8 mouse cellular contexts compared by ENCODE assay signal in genomic region chr19:8942276-8942964, GRCm38 (mm10). TPM values are rescaled to one million over a fixed set of nuclear protein-coding genes. Genes with fewer than 3 reads are reported as not detected.
A peak's percentile ranks its signal among the peaks of the same experiment; 100 is the strongest.
DNase-seq lines count a peak whose midpoint lies in the region; ATAC-seq lines count a peak whose summit lies in the region.

No protein-coding gene starts in this region.

- ATAC-seq in neural tube, embryonic 11.5 days (ENCODE audit: insufficient read depth, low FRiP score, low TSS enrichment) = peak; percentile 61
- ATAC-seq in heart, embryonic 11.5 days (replicated peaks; ENCODE audit: insufficient number of reproducible peaks, low FRiP score, low TSS enrichment) = peak; percentile 50
- ATAC-seq in megakaryocyte progenitor cell, adult 5-6 weeks (replicated peaks; ENCODE audit: poor library complexity) = peak; percentile 3

- peaks cover 18% of the 10 kb centered on the region for H3K36me3 ChIP-seq in neural tube, embryonic 11.5 days (ENCODE audit: control insufficient read depth, insufficient read depth, low read length)
- peaks cover 16% of the 10 kb centered on the region for H3K36me3 ChIP-seq in heart, embryonic 11.5 days (ENCODE audit: control insufficient read depth, insufficient read depth, low read length)

- peak overlapping the region; percentile 99 for H3K9ac ChIP-seq in neural tube, embryonic 11.5 days (ENCODE audit: low read length)
- peak overlapping the region; percentile 99 for H3K9ac ChIP-seq in heart, embryonic 11.5 days (ENCODE audit: low read depth, low read length)

- peaks cover 9% of the 10 kb centered on the region; the same call in 1 of the 2 replicates for H3K4me1 ChIP-seq in neural tube, embryonic 11.5 days (ENCODE audit: control insufficient read depth, insufficient read depth, low read length)
- H3K4me1 ChIP-seq in heart, embryonic 11.5 days (ENCODE audit: control insufficient read depth, insufficient read depth, low read length) = peaks cover 19% of the 10 kb centered on the region

- under 1% methylated on average over 46 of the region's 46 CpGs for WGBS in neural tube, embryonic 11.5 days
- under 1% methylated on average over 46 of the region's 46 CpGs for WGBS in heart, embryonic 11.5 days (ENCODE audit: insufficient replicate concordance)

- H3K27me3 ChIP-seq in neural tube, embryonic 11.5 days (ENCODE audit: control insufficient read depth, insufficient read depth, low read length) = no peaks in the 10 kb centered on the region
- H3K27me3 ChIP-seq in heart, embryonic 11.5 days (ENCODE audit: control insufficient read depth, insufficient read depth, low read length) = no peaks in the 10 kb centered on the region

- no peaks in the 10 kb centered on the region for H3K9me3 ChIP-seq in neural tube, embryonic 11.5 days (ENCODE audit: control insufficient read depth, low read length)
- no peaks in the 10 kb centered on the region for H3K9me3 ChIP-seq in heart, embryonic 11.5 days (replicated peaks; ENCODE audit: control insufficient read depth, low read length)

- peak overlapping the region; percentile 42 for H3K4me2 ChIP-seq in neural tube, embryonic 11.5 days (ENCODE audit: low read depth)
- H3K4me2 ChIP-seq in heart, embryonic 11.5 days = peak overlapping the region; percentile 83

- peak overlapping the region; percentile 98 for H3K27ac ChIP-seq in neural tube, embryonic 11.5 days (ENCODE audit: low read depth, low read length)
- H3K27ac ChIP-seq in heart, embryonic 11.5 days (ENCODE audit: low read depth, low read length) = peak overlapping the region; percentile 96

- no peak for DNase-seq in neural tube, embryonic 11.5 days (ENCODE audit: low spot score)
- DNase-seq in neural tube, embryonic 10.5 days (ENCODE audit: extremely low spot score, low spot score) = no peak
- peak; percentile 47 for DNase-seq in adipocyte (ENCODE audit: low spot score)
- peak; percentile 64 to 75 for DNase-seq in kidney, postnatal 36 days
- no peak for DNase-seq in natural killer cell, adult 2 months (ENCODE audit: low spot score in 2 of 2)
- DNase-seq in yolk sac, embryonic 10.5 days (ENCODE audit: low spot score) = no peak

- peak overlapping the region; percentile 96 for H3K4me3 ChIP-seq in neural tube, embryonic 11.5 days (ENCODE audit: low read depth, low read length)
- H3K4me3 ChIP-seq in heart, embryonic 11.5 days (ENCODE audit: low read depth, low read length) = peak overlapping the region; percentile 95

RNA-seq across cellular contexts. Expression of gene Mta2, which starts 0.7 kb away (rescaled TPM):
- 55.6 and 57.5 TPM in 2 replicates for polyA plus RNA-seq in neural tube, embryonic 11.5 days (2014; fragmentation: Nextera tagmentation; extraction: Ambion mirVana)
- polyA plus RNA-seq in heart, embryonic 11.5 days (2014; fragmentation: Nextera tagmentation; extraction: Ambion mirVana) = 30.0 and 39.9 TPM in 2 replicates
- total RNA-seq in megakaryocyte progenitor cell, adult 5-6 weeks (2015) = 57.9 and 63.7 TPM in 2 replicates
- 124 and 138 TPM in 2 replicates for total RNA-seq in megakaryocyte progenitor cell, adult 5-6 weeks (2017)

RNA-seq across cellular contexts. Expression of gene Tut1, which starts 11.2 kb away (rescaled TPM):
- 30.2 and 36.3 TPM in 2 replicates for polyA plus RNA-seq in neural tube, embryonic 11.5 days (2014; fragmentation: Nextera tagmentation; extraction: Ambion mirVana)
- polyA plus RNA-seq in heart, embryonic 11.5 days (2014; fragmentation: Nextera tagmentation; extraction: Ambion mirVana) = 17.1 and 19.8 TPM in 2 replicates
- total RNA-seq in megakaryocyte progenitor cell, adult 5-6 weeks (2015) = 6.2 and 8.7 TPM in 2 replicates
- total RNA-seq in megakaryocyte progenitor cell, adult 5-6 weeks (2017) = 19.9 and 23.8 TPM in 2 replicates

RNA-seq across cellular contexts. Expression of gene Eml3, which starts 13.1 kb away (rescaled TPM):
- 7.9 and 9.3 TPM in 2 replicates for polyA plus RNA-seq in neural tube, embryonic 11.5 days (2014; fragmentation: Nextera tagmentation; extraction: Ambion mirVana)
- polyA plus RNA-seq in heart, embryonic 11.5 days (2014; fragmentation: Nextera tagmentation; extraction: Ambion mirVana) = 8.1 and 8.5 TPM in 2 replicates
- total RNA-seq in megakaryocyte progenitor cell, adult 5-6 weeks (2015) = 12.0 and 14.9 TPM in 2 replicates
- 20.1 and 36.0 TPM in 2 replicates for total RNA-seq in megakaryocyte progenitor cell, adult 5-6 weeks (2017)

RNA-seq across cellular contexts. Expression of gene Rom1, which starts 13.3 kb away (rescaled TPM):
- 0.88 and 1.2 TPM in 2 replicates for polyA plus RNA-seq in neural tube, embryonic 11.5 days (2014; fragmentation: Nextera tagmentation; extraction: Ambion mirVana)
- 1.2 and 1.7 TPM in 2 replicates for polyA plus RNA-seq in heart, embryonic 11.5 days (2014; fragmentation: Nextera tagmentation; extraction: Ambion mirVana)
- total RNA-seq in megakaryocyte progenitor cell, adult 5-6 weeks (2015) = 0.59 and 1.5 TPM in 2 replicates
- total RNA-seq in megakaryocyte progenitor cell, adult 5-6 weeks (2017) = 0.54 and 0.88 TPM in 2 replicates

RNA-seq across cellular contexts. Expression of gene B3gat3, which starts 22.2 kb away (rescaled TPM):
- polyA plus RNA-seq in neural tube, embryonic 11.5 days (2014; fragmentation: Nextera tagmentation; extraction: Ambion mirVana) = 50.6 and 59.0 TPM in 2 replicates
- 33.2 and 35.9 TPM in 2 replicates for polyA plus RNA-seq in heart, embryonic 11.5 days (2014; fragmentation: Nextera tagmentation; extraction: Ambion mirVana)
- 12.7 and 17.2 TPM in 2 replicates for total RNA-seq in megakaryocyte progenitor cell, adult 5-6 weeks (2015)
- 20.5 and 21.6 TPM in 2 replicates for total RNA-seq in megakaryocyte progenitor cell, adult 5-6 weeks (2017)

Comparison
In these comparisons a context has a peak if more than half of its experiments do, and no peak if none do; other contexts are left out.
1. ATAC-seq: peak in every context shown above with its lines; median percentile 61 in neural tube, embryonic 11.5 days; 50 in heart, embryonic 11.5 days; 3 in megakaryocyte progenitor cell, adult 5-6 weeks.
2. DNase-seq: peak in adipocyte (single experiment) and kidney, postnatal 36 days (2 of 2); none in neural tube, embryonic 11.5 days (single experiment), neural tube, embryonic 10.5 days (single experiment), natural killer cell, adult 2 months (0 of 2) and yolk sac, embryonic 10.5 days (single experiment).